Mouse (Mus musculus): Measurements from ENCODE around the gene Cotl1.

GRCm38 (mm10) chr8:119819976-119820375 lies 20.4 kb downstream of the Cotl1 start:
- TF ChIP-seq GATA1 (IDR thresholded peaks at IDR 0.05; ENCODE audit: borderline replicate concordance, low read length), result no peak
- no peak for TF ChIP-seq FLI1 (IDR thresholded peaks at IDR 0.05; ENCODE audit: low read length)

All from megakaryocyte, embryonic 14.5 days (primary cell).